Mouse (Mus musculus): ENCODE measurements around the gene Dcaf17. TPM values are rescaled to one million over a fixed set of nuclear protein-coding genes. Genes with fewer than 3 reads are reported as not detected.

Dcaf17 gene
- polyA plus RNA-seq, 1 experiment from 2014 or later, result 39.1 TPM

DNA sequence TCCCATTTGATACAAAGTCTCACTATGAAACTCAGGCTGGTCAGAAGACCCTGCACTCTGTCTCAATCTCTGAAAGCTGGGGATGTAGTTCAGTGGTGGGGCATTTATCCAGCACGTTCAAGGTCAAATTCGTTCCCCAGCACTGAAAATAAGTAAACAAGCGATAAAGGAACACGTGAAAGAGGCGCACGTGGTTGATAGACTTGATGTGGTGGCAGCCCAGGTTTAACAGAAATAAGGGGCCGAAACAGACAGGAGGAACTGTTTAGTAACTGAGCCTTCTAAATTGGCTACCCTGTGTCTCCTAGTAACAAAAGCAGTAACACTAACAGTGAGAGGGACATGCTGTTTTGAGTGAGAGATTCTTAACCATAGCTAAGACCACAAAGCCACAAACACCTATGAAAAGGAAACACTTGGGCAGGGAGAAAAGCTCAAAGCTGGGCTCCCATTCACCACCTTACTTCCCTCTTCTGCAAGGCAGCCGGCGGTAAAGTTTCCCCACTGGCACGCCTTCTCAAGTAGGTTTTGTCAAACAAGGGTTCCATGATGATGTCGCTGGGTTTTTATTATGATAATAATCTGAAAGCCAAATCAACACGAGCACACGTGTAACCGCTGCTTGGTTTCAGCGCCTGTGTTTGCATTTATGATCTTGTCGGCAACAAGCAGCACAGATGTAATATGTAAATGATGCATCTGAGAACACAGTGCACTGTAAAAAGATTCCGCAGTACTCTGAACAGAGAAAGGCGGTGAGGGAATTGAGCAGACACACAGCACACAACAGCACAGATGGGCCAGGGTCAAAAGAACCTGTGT lies 22.9 kb upstream of the Dcaf17 start:
- peaks cover 18% of the 10 kb centered on the region for H3K4me1 ChIP-seq (replicated peaks)
- no peak overlapping the region for H3K27ac ChIP-seq
- H3K4me3 ChIP-seq, result no peak overlapping the region
- 87% methylated on average over 18 of the region's 18 CpGs for WGBS
- H3K9me3 ChIP-seq, result no peaks in the 10 kb centered on the region
- no peaks in the 10 kb centered on the region for H3K27me3 ChIP-seq (ENCODE audit: insufficient read depth, poor library complexity, severe bottlenecking)
- H3K36me3 ChIP-seq, result no peaks in the 10 kb centered on the region
- no peak for DNase-seq (ENCODE audit: low spot score)

DNA sequence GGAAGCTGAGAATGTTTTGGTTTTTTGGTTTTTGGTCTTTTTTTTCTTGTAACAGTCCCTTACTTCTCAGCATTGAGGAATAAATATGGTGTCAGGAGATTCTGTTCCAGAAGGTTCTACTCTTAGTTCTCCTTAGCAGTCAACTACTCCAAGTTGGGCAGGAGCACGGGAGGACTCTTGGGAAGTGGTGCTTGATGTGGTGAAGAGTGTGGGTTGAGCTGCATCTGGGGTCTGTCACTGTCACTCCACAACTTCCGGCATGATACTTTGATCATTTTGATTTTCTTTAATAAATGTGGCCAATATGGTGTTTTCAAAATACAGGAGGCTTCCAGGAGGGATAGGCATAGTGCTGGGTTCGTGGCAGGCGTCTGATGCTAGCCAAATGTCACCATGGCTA lies 22.1 kb upstream of the Dcaf17 start:
- DNase-seq (ENCODE audit: low spot score), result no peak
- Histone ChIP-seq H3K27ac (no peak overlapping the region), H3K4me1 (replicated peaks) (peaks cover 18% of the 10 kb centered on the region), H3K27me3 (ENCODE audit: insufficient read depth, poor library complexity, severe bottlenecking) (no peaks in the 10 kb centered on the region), H3K9me3 (no peaks in the 10 kb centered on the region), H3K4me3 (no peak overlapping the region), H3K36me3 (no peaks in the 10 kb centered on the region)
- 91% methylated on average over 4 of the region's 4 CpGs for WGBS

DNA sequence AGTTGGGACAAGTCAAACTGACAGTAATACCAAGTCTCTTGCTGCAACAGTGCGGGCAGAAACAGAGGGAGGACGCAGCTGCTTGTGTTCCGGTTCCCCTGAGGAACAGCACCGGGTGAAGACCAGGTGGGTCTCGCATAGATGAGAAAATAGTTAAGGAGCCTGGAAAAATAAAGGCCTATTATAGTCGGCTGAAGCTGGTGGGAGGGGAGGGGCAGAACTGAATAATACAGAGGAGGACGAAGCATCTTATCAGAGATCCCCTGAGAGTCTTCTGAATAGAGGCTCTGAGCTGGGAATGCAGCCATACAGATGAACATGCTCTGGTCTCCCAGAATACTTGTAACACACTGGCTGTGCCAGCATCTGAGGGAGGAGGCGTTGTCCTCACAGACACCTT lies 21.1 kb upstream of the Dcaf17 start:
- Histone ChIP-seq H3K36me3 (no peaks in the 10 kb centered on the region), H3K27me3 (ENCODE audit: insufficient read depth, poor library complexity, severe bottlenecking) (no peaks in the 10 kb centered on the region), H3K9me3 (no peaks in the 10 kb centered on the region), H3K4me1 (replicated peaks) (peaks cover 18% of the 10 kb centered on the region), H3K4me3 (no peak overlapping the region), H3K27ac (no peak overlapping the region)
- no peak for DNase-seq (ENCODE audit: low spot score)
- WGBS, result 62% methylated on average over 8 of the region's 8 CpGs

DNA sequence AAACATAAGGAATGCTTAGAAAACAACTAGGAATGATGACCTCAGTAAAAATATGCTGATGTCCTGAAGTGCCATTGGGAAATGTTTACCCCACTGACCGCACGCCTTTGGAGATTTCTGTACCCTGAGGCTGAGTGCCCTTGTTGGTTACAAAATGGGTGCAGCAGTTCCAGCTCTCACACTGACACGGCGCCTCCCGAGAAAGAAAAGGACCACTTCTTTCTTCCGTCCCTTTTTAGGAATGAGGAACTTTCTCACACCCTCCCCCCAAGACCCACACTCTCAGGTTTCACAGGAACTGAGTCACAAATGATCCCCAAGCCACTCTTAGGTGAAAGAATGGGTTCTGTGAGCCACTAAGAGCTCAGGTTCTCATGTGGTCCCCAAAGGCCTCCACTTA lies 17.7 kb upstream of the Dcaf17 start:
- H3K4me1 ChIP-seq (replicated peaks), result peaks cover 24% of the 10 kb centered on the region
- no peak for DNase-seq (ENCODE audit: low spot score)
- no peaks in the 10 kb centered on the region for H3K36me3 ChIP-seq
- no peak overlapping the region for H3K27ac ChIP-seq
- no peaks in the 10 kb centered on the region for H3K27me3 ChIP-seq (ENCODE audit: insufficient read depth, poor library complexity, severe bottlenecking)
- H3K9me3 ChIP-seq, result no peaks in the 10 kb centered on the region
- 85% methylated on average over 6 of the region's 6 CpGs for WGBS
- H3K4me3 ChIP-seq, result no peak overlapping the region

DNA sequence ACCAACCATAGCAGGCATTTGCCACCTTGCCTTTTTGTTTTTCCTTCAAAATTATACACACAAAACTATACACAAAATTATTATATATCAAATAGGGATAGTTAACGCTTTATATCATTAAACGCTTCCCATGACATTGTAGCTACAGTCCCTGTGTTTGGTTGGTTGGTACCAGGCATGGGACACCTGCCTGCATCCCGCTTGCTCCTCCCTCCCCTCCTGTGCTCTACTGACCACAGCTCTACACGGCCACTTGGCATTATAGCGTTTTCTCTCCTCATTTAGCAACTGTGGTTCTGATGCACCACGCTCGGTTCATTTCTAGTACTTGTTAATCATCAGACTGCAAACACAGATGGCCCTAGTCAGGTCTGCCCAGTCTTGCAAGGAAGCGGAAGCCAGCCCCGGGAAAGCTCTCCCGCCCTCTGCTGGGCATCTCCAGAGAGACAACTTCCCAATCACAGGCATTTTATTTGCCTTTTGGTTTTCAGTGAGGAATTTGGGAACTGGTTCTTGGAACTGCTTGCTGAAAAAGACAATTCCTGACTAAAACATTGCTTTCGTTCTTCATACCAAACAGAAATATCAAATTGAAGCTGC lies 15.5 kb upstream of the Dcaf17 start:
- Histone ChIP-seq H3K9me3 (no peaks in the 10 kb centered on the region), H3K27me3 (ENCODE audit: insufficient read depth, poor library complexity, severe bottlenecking) (no peaks in the 10 kb centered on the region), H3K4me3 (no peak overlapping the region), H3K36me3 (no peaks in the 10 kb centered on the region), H3K27ac (no peak overlapping the region), H3K4me1 (replicated peaks) (peaks cover 11% of the 10 kb centered on the region)
- 53% methylated on average over 11 of the region's 11 CpGs for WGBS
- peak; percentile 72 for DNase-seq (ENCODE audit: low spot score)

DNA sequence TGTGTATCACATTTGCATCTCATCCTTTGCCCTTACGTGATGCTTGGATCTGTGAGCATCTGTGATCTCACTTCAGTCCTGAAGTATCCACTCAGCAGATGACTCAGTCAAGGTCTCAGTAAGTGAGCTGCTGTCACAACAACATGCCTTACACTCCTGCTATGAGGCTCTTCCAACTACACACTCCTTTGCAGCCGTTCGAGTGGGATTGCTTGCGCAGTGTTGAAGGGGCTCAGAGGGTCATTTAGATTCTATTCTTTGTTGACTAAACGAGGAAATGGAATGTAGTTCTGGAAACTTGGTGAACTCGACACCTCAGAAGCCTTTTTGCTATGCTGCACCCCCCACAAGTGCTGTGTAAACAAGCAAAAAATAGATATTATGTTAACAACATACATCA lies 9.0 kb upstream of the Dcaf17 start:
- WGBS, result 80% methylated on average over 6 of the region's 6 CpGs
- no peaks in the 10 kb centered on the region for H3K27me3 ChIP-seq (ENCODE audit: insufficient read depth, poor library complexity, severe bottlenecking)
- H3K4me3 ChIP-seq, result no peak overlapping the region
- H3K9me3 ChIP-seq, result no peaks in the 10 kb centered on the region
- no peak for DNase-seq (ENCODE audit: low spot score)
- no peaks in the 10 kb centered on the region for H3K36me3 ChIP-seq
- peaks cover 7% of the 10 kb centered on the region; the same call in 1 of the 2 replicates for H3K4me1 ChIP-seq (replicated peaks)
- no peak overlapping the region for H3K27ac ChIP-seq

DNA sequence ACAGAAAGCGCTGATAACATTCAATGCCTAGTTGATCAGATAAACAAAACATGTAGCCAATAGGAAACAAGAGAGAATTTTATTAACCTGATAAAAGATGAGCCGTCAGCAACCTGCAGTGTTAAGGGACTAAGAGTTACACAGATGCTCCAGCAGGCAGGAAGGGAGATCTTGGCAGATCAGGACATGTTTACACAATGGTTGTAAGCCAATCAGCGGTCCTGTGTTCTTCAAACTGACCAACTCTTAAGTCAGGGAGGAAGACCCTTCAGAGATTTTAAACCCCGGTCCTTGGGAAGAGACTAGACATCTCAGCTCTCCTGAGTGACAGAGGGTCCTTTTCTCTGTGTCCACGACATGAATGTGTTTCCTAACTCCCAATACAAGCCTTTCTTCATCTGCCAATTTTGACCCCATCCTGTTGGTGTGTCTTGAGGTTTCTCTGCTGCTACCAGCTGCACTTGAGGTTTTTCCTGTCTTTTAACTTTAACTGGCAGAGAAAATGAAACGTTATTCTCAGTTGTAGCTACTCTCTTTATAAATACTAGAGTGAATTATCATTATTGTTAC lies 8.3 kb upstream of the Dcaf17 start:
- 80% methylated on average over 6 of the region's 6 CpGs for WGBS
- H3K4me1 ChIP-seq (replicated peaks), result peaks cover 4% of the 10 kb centered on the region; the same call in 1 of the 2 replicates
- H3K36me3 ChIP-seq, result no peaks in the 10 kb centered on the region
- no peaks in the 10 kb centered on the region for H3K9me3 ChIP-seq
- H3K4me3 ChIP-seq, result no peak overlapping the region
- H3K27me3 ChIP-seq (ENCODE audit: insufficient read depth, poor library complexity, severe bottlenecking), result no peaks in the 10 kb centered on the region
- DNase-seq (ENCODE audit: low spot score), result no peak
- no peak overlapping the region for H3K27ac ChIP-seq

DNA sequence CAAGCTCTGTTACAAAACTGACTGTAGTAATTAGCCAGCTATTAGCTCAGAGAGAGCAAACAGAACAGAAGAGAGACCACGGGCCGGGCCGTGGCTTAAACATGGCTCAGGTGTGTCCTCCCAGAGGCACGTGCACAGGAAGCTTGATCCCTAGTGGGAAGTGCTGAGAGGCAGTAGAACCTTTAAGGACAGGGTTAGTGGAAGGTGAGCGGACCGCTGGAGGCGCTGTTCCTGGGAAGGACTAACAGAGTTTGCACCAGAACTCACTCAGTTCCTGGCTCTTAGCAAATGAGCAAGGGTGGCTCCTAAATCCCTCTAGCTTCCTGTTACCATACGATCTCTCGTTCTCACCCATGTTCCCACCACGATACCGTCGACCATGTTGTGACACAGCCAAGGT lies 6.2 kb upstream of the Dcaf17 start:
- DNase-seq (ENCODE audit: low spot score), result no peak
- WGBS, result 73% methylated on average over 12 of the region's 12 CpGs
- H3K9me3 ChIP-seq, result no peaks in the 10 kb centered on the region

DNA sequence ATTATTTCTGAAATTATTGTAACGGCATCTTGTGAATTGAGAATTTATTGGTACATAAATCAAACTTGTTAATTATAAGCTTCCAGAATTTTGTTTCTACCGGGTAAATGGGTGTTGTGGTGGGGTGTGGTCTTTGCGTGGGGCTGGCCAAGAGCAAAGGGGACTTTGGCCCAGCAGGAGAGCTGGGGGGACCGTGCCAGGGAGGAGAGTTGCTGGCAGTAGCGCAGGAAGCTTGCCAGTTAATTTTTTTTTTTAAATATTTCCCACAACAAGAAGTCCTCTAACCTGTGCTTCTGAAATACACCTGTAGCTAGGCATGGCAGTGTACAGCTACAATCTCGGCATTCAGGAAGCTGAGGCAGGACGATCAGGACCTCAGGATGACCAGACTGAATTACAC lies 4.6 kb upstream of the Dcaf17 start:
- H3K4me1 ChIP-seq (replicated peaks), result peaks cover 16% of the 10 kb centered on the region
- no peaks in the 10 kb centered on the region for H3K9me3 ChIP-seq
- no peak overlapping the region for H3K27ac ChIP-seq
- no peaks in the 10 kb centered on the region for H3K27me3 ChIP-seq (ENCODE audit: insufficient read depth, poor library complexity, severe bottlenecking)
- WGBS, result 92% methylated on average over 7 of the region's 7 CpGs
- no peak overlapping the region for H3K4me3 ChIP-seq
- no peak for DNase-seq (ENCODE audit: low spot score)
- H3K36me3 ChIP-seq, result no peaks in the 10 kb centered on the region

More for the DNA sequence above, 6.2 kb upstream of the Dcaf17 start:
- no peaks in the 10 kb centered on the region for H3K27me3 ChIP-seq (ENCODE audit: insufficient read depth, poor library complexity, severe bottlenecking)
- peaks cover 3% of the 10 kb centered on the region for H3K4me1 ChIP-seq (replicated peaks)
- H3K4me3 ChIP-seq, result no peak overlapping the region
- no peak overlapping the region for H3K27ac ChIP-seq
- H3K36me3 ChIP-seq, result no peaks in the 10 kb centered on the region

DNA sequence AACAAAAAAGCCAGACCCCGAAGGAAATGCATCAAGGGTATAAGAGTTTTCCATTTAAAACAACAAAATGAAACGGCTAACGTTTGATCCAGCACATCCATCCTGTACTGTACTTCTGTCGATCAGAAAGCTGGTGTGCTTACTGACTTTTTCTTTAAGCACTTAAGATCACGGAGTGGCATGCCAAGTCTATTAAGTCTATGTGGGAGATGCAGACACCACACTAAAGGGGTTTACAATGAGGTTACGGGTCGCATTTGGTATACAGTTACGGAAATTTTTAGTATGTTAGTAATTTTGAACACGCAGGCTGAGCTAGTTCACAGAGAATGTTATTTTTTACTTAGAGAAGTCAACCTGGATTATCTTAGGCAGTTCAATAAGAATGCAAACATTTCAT lies 412 bp upstream of the Dcaf17 start:
- H3K27ac ChIP-seq, result peak overlapping the region; percentile 95
- WGBS, result 57% methylated on average over 9 of the region's 9 CpGs
- peak overlapping the region; percentile 76 for H3K4me3 ChIP-seq

DNA sequence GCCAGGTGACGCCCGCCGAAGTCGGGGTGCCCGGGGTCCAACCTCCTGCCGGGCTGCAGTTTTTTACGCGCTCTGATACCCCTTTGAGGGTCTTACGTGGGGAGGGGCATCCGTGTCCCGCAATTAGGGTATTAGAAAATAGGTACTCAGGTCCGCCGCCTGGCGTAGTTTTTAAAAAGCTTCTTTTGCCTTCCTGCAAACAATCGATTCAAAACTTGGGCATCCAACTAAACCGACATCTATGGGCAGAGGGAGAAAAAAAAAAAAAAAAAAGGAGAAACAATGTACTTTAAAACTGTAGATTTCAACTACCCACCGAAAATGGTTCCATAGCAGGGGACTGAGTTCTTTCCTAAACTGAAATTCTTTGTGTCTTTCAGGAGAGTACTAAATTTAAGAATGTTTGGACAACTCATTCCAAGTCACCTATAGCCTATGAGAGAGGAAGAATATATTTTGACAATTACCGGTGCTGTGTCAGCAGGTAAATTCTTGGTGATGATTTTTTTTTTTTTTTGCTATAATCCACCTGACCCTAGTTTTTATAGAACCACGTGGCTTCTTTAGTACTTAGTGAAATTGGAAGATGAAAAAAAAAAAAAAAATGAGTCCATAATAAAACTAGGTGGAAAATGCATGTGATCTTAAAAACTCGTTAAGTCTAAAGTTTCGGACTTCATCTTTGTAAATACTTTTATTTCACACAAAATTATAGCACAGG lies 1.1 kb downstream of the Dcaf17 start:
- Histone ChIP-seq H3K4me3 (peak overlapping the region; percentile 76), H3K27ac (peak overlapping the region; percentile 95), H3K9me3 (no peaks in the 10 kb centered on the region), H3K27me3 (ENCODE audit: insufficient read depth, poor library complexity, severe bottlenecking) (no peaks in the 10 kb centered on the region), H3K4me1 (replicated peaks) (peaks cover 16% of the 10 kb centered on the region), H3K36me3 (peaks cover 28% of the 10 kb centered on the region)
- WGBS, result 13% methylated on average over 21 of the region's 21 CpGs
- DNase-seq (ENCODE audit: low spot score), result no peak

More for the DNA sequence above, 412 bp upstream of the Dcaf17 start:
- peaks cover 16% of the 10 kb centered on the region for H3K4me1 ChIP-seq (replicated peaks)
- no peaks in the 10 kb centered on the region for H3K9me3 ChIP-seq
- H3K27me3 ChIP-seq (ENCODE audit: insufficient read depth, poor library complexity, severe bottlenecking), result no peaks in the 10 kb centered on the region
- peaks cover 19% of the 10 kb centered on the region for H3K36me3 ChIP-seq
- DNase-seq (ENCODE audit: low spot score), result no peak

DNA sequence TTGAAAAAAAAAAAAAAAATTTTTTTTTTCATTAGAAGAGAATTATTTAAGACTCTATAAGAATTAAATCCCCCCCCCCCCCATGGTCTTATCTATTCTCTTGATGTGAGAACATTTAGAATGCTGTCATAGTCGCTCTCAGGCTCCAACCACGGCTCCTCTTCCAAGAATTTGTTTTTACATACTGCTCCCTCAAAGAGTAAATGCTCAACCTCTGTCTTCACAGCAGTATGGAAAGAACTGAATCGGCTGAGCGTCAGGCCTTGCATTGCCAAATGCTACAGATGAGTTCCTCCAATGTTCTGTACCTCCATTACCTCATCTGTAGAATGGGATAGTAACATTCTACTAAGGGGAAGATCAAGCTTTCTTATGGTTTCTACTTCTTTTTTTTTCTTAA lies 16.5 kb downstream of the Dcaf17 start:
- WGBS, result 98% methylated on average over 4 of the region's 4 CpGs
- Histone ChIP-seq H3K9me3 (no peaks in the 10 kb centered on the region), H3K4me1 (replicated peaks) (no peaks in the 10 kb centered on the region), H3K4me3 (no peak overlapping the region), H3K36me3 (peaks cover 12% of the 10 kb centered on the region; the same call in 1 of the 2 replicates), H3K27ac (no peak overlapping the region), H3K27me3 (ENCODE audit: insufficient read depth, poor library complexity, severe bottlenecking) (no peaks in the 10 kb centered on the region)
- DNase-seq (ENCODE audit: low spot score), result no peak

DNA sequence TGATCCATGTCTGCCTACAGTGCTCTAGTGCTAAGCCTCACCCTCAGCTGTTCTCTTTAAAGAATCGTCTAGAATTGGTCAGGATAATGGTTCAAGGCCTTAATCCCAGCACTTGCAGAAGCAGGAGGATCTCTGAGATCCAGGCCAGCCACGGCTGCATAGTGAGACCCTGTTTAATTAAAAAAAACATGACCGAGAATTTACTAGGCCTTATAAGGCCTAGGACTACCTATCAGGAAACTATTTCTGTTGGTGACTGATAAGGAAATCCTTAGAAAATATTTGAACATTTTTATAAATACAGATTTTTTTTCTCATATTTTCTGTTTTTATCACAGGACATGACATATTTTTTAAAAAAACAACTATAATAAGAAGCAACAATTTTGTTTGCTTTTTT lies 18.2 kb downstream of the Dcaf17 start:
- Histone ChIP-seq H3K4me1 (replicated peaks) (no peaks in the 10 kb centered on the region), H3K36me3 (peaks cover 12% of the 10 kb centered on the region; the same call in 1 of the 2 replicates), H3K27ac (no peak overlapping the region), H3K9me3 (no peaks in the 10 kb centered on the region), H3K4me3 (no peak overlapping the region), H3K27me3 (ENCODE audit: insufficient read depth, poor library complexity, severe bottlenecking) (no peaks in the 10 kb centered on the region)
- WGBS, result 85% methylated on average over 3 of the region's 3 CpGs
- no peak for DNase-seq (ENCODE audit: low spot score)

Measured in hindbrain, embryonic 10.5 days (tissue).